Mouse (Mus musculus): ENCODE measurements around the gene Mical2.

DNA sequence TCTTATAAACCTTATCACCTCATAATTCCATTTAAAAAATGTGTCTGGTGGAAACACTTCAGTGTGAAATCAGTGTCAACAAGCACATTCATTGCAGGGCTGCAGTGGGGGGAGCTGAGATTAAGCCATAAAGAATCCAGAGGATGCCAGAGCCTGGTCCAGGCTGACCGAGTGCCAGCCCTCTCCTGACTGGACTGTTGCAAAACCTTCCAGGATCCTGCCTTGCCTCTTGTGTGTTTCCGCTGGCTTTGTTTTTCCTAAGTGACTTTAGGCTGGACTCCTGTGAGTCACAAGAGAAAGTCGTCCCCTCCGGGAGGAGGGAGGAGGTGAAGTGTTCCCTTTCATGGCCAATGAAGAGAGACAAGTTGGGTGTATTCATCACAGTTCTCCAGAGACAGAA, 64.3 kb downstream of the Mical2 start:
- TF ChIP-seq GATA1 (IDR thresholded peaks at IDR 0.05; ENCODE audit: low read length), result no peak
- no peak for TF ChIP-seq TAL1 (IDR thresholded peaks at IDR 0.05; ENCODE audit: low read length)

Data from erythroblast, embryonic 14.5 days (primary cell).